Mouse (Mus musculus) spleen, postnatal 14 days (tissue): ENCODE measurements around the gene Dnttip1.
A peak's percentile ranks its signal among the peaks of the same experiment; 100 is the strongest.
"Not testable (repeated sequence)": the region's sequence is repeated elsewhere in the genome, so short reads cannot be mapped to it uniquely, and the experiment has no call there.

Experiments used
- DNase-seq, 2 experiments: peaks; one replicate each; pipeline ENCODE4 v3.0.0; 2021 to 2022; ENCODE audit warnings: low spot score in 2 of 2

The Dnttip1 gene

DNA sequence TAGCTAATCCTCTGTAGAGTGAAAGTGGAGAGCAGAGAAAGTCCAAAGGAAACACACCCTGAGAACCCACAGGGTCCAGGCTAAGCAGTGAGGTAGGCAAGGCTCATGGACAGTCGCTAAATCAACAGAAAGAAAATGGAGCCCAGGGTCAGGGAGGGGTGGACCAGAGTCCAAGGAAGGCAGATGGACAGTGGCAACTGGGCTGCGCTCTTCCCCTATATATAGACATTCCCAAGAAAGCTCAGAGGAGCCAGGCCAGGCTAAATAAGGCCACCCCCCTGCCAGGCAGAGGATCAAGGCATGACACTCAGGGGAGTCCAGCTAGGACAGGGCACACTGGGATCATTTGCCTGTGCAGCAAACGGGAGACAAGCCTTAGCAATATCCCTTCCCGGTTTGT, 36.1 kb downstream of the Dnttip1 start:
- DNase-seq, result no peak

DNA sequence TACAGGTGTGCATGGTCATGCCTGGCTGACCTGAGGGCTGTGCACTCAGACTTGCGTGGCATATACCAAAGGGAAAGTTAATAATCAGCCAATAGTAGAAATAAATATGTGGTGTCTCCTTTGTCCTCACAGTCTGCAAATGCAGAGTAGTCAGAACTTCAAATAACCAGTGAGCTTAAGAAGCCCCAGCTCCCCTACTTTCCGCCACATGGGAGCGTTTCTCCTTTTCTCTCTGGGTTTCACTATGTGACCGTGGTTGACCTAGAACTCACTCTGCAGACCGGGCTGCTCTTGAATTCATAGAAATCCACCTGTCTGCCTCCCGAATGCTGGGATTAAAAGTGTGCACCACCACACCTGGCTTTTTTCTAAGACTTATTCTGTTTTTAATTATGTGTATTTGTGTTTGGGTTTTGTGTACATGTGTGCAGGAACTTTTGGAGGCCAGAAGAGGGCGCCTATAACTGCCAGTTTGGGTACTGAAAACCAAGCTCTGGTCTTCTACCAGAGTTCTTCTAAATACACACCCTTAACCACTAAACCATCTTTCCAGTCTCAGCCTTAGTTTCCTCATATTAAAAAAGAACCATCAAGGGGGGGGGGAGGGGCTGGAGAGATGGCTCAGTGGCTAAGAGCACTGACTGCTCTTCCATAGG, 38.3 kb downstream of the Dnttip1 start:
- no peak for DNase-seq

GRCm38 (mm10) chr2:164784869-164785420, 39.2 kb downstream of the Dnttip1 start:
- no peak for DNase-seq

DNA sequence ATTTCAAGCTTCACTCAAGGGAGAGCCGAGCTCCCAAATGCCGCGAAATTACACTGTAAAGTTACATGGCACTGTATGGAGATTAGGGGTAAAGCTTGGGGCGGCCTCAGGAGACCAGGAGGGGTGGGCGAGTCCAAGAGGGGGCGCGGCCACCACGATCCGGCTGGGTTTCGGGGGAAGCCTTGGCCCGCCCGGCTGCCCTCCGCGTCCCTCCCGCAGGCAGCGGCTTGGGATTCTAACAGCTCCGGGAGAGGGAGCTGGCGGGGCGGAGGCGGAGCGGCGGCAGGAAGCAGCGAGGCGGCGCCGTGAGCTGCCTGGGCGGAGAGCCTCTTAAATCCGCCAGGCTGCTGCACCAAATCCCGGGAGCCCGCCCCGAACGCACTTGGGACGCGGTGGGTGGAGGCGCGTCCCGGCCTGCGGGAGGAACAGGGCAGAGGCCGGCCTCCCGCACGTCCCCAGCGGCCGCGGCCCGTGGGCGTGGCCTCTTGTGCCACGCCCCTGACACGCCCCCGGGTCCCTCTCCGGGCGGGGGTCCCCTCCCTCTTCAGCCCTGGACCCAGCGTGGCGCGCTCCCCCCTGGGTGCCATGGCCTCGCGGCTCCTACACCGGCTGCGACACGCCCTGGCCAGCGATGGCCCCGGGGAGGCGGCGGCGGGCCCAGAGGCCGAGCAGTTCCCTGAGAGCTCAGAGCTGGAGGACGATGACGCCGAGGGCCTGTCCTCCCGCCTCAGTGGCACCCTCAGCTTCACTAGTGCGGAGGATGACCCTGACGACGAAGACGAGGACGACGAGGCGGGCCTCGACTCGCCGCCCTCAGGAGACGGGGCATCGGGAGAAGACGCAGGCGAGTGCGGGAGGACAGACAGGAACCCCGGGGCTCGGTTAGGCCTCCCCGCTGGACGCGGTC, 40.0 kb downstream of the Dnttip1 start, which contains the start of gene Snx21:
TSS of gene Snx21 (plus strand) at position 343 of the 907 bp plus-strand sequence.
- peak; percentile 43 to 45 for DNase-seq

- DNase-seq, result no peak
Observed at GRCm38 (mm10) chr2:164786388-164786885, 40.7 kb downstream of the Dnttip1 start.

DNA sequence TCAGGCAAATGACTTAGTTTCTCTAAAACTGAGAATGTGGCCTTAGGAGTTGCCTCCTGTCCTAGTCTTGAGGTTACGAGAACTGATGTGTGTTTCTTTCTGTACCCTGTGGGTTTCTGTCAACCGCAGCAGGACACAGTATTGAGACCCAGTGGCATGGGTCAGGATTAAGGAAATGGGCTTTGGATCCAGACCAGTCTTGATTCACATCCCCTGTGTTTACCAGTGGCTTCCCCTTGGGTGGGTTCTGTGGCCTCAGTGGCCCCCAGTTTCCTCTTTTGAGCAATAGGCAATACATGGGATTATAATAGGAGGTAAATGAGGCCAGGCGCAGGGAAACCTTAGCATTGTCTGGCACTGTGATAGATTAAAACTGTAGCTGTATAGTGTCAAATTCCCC, 41.2 kb downstream of the Dnttip1 start:
- DNase-seq, result no peak

GRCm38 (mm10) chr2:164787779-164788178, 42.0 kb downstream of the Dnttip1 start:
- DNase-seq, result no peak

DNA sequence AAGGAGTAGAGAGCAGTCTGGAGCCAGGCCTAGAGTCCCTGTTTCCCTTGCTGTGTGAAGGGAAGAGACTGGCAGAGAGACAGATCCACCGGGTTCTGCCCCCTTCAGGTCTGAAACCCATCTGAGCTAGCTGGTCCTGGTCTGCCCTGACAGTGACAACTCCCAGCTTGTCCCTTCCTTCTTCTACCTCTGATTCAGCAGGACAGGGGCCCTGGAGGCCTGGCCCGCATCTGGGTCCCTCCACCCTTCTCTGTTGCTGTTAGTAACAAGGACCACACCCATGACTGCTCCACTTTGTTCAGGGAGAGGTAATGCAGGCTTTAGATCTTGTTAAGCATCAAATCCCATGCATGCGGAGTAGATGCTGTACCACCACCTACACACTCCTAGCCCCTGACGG, 42.6 kb downstream of the Dnttip1 start:
- no peak for DNase-seq

DNA sequence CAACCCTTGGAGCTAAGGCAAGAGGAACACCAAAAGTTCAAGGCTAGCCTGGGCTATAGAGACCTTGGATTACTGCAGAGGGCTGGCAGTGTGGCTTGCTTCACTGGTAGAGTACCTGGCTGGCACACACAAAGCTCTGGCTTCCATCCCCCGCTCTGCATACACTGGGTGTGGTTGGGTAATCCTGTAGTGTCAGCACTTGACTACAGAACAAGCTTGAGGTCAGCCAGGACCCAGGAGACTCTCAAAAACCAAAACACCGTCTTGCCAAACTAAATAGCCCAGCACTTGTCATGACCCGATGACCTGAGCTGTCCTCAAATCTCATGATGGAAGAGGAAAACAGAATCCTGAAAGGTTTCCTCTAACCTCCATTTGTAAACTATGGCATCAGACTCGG, 44.7 kb downstream of the Dnttip1 start:
- DNase-seq, result no peak

DNA sequence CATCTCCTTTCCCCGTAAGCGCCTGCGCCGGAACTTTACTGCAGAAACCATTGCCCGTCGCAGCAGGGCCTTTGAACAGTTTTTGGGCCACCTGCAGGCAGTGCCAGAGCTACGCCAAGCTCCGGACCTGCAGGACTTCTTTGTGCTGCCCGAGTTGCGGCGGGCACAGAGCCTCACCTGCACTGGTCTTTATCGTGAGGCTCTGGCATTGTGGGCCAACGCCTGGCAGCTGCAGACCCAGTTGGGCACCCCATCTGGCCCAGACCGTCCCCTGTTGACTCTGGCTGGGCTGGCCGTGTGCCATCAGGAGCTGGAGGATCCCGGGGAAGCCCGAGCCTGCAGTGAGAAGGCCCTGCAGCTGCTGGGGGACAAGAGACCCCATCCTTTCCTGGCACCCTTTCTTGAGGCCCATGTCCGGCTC, 46.1 kb downstream of the Dnttip1 start:
- DNase-seq, result no peak

DNA sequence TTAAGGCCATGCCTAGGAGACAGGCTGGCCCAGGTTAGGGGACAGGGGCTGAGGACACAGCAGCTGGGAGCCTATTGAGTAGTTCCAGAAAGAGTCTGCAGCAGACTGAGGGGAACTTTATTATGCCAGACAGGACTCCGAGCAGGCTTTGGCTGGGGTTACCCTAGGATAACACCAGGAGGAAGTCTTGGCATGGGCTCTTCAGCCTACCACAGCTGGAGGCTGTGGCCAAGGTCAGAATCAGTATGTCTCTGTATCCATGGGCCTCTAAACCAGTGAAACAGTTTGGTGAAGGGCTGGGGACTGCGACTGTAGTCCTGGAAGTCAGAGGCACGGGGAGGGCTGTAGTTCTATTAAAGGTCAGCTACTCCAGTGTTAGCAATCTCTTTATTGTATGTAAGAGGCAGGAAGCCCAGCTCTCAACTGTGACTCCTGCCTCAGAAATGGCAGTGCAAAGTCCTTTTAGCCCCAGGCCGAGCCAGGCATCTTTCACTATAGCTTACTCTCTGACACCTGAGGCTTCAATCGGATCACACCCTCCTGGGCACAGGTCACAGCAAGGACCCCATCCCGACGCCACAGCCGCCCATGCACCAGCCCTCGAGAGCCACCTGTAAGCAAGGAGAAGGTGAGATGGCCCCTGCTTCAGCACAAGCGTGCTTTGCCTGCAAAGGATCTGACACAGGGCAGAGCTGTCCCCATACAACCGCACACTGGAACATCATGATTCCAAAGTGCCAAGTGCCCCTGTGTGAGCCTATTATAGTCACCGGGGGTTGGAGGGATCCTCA, 46.8 kb downstream of the Dnttip1 start:
- DNase-seq, result no peak

DNA sequence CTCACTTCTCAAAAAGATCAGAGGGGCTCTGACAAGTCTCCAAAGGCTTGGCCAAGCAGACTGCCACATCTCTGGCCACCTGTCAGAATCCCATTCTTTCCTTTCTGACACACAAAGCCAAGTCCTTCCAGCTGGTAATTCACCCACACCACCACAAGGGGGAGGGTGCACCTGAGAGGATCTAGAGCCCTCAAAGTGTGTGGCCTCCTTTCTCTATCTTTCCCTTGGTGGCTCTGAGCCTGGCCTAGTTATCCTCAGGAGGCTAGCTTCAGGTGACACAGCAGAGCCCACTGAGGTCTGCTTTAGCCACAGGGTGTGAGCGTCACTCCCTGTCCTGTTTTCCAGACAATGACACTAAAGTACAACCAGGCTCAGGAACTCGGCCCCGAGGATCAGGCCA, 47.5 kb downstream of the Dnttip1 start:
- DNase-seq, result peak; percentile 38 to 62

DNA sequence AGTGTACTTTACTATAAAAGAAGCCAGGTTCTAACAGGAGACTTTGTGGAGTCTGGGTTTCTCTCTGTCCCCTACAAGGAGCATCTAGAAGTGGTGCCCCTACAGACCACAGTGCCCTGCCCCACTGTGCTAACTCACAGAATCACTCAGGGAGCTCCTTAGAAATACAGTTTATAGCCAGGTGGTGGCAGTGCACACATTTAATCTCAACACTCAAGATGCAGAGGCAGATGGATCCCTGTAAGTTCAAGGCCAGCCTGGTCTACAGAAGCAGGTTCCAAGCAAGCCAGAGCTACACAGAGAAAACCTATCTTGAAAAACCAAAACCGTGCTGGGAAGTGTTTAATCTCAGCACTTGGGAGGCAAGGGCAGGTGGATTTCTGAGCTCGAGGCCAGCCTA, 48.0 kb downstream of the Dnttip1 start:
- DNase-seq, result no peak

- DNase-seq, result peak; percentile 48 to 76
Observed at GRCm38 (mm10) chr2:164794293-164794692, 48.5 kb downstream of the Dnttip1 start.

- DNase-seq, result no peak
Observed at GRCm38 (mm10) chr2:164795868-164796267, 50.1 kb downstream of the Dnttip1 start.

- DNase-seq, result not testable (repeated sequence)
Observed at GRCm38 (mm10) chr2:164798554-164798953, 52.8 kb downstream of the Dnttip1 start.

DNA sequence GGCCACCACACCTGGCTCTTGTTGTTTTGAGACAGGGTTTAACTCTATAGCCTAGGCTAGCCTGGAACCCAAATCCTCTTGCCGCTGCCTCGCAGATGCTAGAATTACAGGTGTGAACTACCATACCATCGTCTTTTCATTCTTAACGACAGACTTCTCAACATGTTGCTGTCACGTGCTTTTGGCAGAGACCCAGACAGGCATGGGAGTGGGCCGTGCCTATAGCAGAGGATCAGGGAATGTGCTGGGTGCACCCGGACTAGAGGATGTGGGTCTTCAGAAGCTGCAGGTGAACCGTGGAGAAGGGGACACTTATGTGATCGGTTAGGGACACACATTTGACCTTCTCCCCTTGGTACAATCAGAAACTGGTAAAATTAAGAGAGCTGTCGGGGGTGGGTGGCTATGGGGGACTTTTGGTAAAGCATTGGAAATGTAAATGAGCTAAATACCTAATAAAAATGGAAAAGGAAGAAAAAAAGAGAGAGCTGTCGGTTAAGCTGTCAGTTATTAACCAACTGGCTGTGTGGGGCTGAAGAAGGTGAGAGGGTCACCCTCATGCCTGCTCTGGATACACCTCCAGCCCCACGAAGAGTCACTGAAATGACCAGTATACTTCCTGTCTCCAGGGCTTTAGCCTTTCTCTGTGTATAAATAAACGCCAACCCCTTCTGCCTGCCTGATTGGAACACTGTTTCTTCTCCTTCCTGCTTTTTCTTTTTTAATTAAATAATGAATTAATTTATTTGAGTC, 54.6 kb downstream of the Dnttip1 start:
- no peak for DNase-seq

DNA sequence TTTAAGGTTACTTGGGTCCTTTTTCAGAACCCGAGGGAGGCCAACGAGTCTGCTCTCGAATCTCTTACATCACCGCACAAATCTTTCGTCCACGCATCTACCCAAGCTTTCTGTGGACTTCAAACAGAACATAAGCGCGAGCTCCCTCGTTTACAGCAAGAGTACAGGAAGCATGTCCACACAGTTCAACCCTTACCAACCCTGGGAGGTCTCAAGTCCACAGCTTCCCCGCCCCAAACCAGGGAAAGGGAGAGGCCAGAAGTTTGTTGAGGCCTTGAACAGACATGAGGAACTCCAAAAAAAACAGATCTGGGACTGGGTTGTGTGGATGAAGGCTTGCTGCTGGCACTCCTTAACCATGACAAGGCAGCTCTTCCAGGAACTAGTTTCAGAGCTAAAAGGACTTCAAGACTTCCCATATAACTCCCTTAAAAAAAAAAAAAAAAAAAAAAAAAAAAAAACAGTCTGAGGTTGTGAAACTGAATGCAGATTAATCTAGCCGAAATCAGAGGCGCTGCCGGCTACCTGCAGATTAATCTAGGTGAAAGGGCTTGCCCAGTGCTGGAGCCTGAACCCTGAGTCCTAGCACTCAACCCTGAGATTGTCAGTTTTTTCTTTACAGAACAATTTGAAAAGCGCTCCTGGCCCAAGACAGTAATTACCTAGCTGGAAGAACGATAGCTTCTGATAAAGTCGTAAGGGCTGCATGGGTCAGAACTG, 57.6 kb downstream of the Dnttip1 start:
- DNase-seq, result no peak

GRCm38 (mm10) chr2:164803921-164804313, 58.1 kb downstream of the Dnttip1 start:
- DNase-seq, result no peak
